Mouse (Mus musculus) urinary bladder, postnatal 10 days (tissue): ENCODE data around the gene Eml5.

Source experiments
- DNase-seq: peaks from one replicate; pipeline ENCODE4 v3.0.0; 2022; ENCODE audit warnings: low spot score

Eml5 gene

GRCm38 (mm10) chr12:98833901-98834300 is 67.4 kb downstream of the Eml5 start:
- DNase-seq, result no peak

DNA sequence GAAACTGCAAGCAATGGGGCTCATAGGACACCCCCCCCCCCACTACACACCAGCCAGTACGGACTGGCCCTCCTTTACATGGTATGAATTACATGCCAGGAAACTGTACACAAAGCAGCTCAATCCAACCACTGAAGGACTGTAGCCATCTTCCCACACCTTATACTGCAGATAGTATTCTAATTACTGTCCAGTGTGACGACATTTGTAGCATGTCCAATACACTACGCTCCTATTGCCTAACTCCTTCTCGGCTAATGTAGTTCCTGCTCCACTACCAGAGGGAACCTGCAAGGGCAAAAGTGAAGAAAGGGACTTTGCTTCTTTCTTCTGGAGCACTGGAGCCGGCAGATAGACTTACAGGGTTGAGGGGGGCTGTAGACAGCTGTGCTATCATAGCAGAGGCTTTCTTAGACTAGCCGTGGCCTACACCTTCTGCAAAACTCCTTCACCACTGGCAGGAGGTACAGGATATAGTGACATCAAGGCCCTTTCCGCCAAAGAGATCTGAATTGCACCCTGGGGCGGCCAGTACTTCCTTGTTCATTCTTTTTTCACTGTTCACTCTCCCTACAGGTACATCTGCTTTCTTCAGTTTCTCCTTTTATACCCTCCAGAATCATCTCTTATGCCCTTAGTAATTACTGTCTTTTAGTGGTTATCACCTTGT is 68.2 kb downstream of the Eml5 start:
- no peak for DNase-seq

GRCm38 (mm10) chr12:98831122-98831521 is 70.2 kb downstream of the Eml5 start:
- no peak for DNase-seq

DNA sequence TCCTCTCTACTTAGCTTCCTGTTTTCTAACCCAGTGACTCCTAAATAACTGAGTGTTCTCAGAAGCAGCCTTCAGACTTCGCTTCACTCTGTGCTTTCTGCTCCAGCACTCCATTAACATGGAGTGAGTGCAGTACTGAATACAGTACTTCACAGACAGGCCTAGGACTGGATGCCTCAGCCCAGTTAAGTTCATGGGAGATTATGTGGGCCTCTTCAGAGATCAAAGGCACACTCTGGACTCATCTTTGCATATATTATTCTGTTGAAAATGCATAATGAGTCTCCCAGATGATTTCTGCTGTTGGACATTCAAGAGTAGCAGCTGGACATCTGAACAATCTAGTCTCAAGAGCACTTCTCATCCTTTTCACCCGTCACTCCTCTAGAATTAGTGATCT is 80.5 kb downstream of the Eml5 start:
- no peak for DNase-seq

DNA sequence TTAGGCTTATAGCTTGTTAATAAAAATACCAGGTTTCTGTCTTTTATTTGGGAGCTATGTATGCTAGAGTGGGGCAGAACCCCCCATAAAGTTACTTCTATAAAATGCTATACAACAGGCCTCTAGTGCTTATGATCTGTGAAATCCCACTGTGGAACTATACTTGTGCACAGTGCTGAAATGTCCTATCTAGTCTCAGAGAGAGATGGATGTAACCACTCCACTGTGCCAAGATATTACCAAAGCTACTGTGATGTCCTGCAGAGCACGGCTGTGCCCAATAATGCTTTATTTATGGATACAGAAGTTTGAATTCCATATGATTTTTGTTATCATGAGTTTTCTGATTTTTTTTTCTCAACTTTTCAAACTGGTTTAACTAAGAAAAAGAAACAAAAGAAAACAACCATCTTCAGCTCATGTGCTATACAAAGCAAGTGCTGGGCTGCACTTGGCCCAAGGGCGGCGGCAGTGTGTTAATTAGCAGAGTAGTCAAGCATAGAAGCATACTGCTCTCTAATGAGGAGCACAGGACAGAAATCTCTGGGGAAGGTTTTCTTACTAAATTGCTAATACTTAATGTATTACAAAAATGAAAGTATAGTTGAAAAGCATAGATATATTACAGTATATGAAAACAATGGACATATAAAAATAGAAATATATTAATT is 97.1 kb downstream of the Eml5 start:
- DNase-seq, result no peak

- no peak for DNase-seq
Measured at GRCm38 (mm10) chr12:98802245-98802644, 99.0 kb downstream of the Eml5 start.

GRCm38 (mm10) chr12:98800334-98800733 is 101.0 kb downstream of the Eml5 start:
- DNase-seq, result no peak

- DNase-seq, result no peak
Measured at GRCm38 (mm10) chr12:98795731-98796318, 105.5 kb downstream of the Eml5 start.

GRCm38 (mm10) chr12:98784251-98784650 is 117.0 kb downstream of the Eml5 start:
- DNase-seq, result no peak

GRCm38 (mm10) chr12:98779148-98779547 is 122.1 kb downstream of the Eml5 start:
- no peak for DNase-seq

DNA sequence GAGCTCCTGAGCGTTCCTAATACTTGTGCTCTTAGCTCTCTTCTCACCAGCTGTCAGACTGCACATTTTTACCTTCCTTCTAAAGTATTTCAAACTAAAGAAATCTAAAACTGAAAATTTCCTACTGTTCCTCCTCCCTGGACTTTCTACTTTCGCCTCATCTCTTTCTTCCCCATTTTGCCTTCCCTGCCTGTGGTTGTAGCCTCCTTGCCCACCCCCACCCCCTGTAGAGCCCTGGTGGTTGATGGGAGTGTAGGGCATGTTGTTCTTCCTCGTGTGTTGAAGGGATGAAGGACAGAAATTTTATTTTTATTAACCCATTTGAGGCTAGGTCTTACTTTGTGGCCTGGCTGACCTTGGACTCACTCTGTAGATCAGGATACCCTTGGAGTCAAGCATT is 123.8 kb downstream of the Eml5 start:
- no peak for DNase-seq

GRCm38 (mm10) chr12:98766241-98766640 is 135.0 kb downstream of the Eml5 start:
- no peak for DNase-seq

- no peak for DNase-seq
Measured at GRCm38 (mm10) chr12:98759700-98760099, 141.6 kb downstream of the Eml5 start.

GRCm38 (mm10) chr12:98757636-98758035 is 143.6 kb downstream of the Eml5 start:
- DNase-seq, result no peak

- DNase-seq, result no peak
Measured at GRCm38 (mm10) chr12:98747380-98747753, 153.9 kb downstream of the Eml5 start.

DNA sequence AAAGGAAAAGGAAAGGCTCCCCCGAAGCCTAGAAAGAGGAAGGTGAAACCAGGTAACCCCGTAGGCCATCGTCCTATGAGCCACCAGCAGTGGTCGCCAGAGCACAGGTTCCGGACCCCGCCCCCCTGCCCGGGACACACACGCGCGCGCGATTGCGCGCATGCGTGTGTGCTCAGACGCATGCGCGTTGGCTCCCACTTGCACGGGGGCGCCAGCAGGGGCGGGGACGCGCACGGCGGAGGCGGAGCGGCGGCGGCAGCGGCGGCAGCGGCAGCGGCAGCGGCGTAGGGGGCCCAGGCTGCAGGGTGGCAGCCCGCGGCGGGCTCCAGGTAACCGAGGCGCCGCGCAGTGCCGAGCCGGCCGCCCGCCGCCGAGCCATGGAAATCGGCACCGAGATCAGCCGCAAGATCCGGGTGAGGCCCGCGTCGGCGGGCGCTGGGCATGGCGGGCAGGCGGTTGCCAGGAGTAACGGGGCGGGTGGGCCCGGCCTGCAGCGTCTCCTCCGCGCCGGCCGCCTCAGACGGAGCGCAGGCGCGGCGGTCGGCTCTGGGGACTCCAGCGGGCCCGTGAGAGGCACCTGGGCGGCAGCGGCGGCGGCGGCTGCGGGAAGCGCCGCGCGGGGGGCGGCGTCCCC is 154.4 kb downstream of the Eml5 start, which contains the start of gene Zc3h14:
Gene Zc3h14, plus strand, starts transcription at position 219 of the 634 bp plus-strand sequence.
- peak; percentile 56 for DNase-seq

DNA sequence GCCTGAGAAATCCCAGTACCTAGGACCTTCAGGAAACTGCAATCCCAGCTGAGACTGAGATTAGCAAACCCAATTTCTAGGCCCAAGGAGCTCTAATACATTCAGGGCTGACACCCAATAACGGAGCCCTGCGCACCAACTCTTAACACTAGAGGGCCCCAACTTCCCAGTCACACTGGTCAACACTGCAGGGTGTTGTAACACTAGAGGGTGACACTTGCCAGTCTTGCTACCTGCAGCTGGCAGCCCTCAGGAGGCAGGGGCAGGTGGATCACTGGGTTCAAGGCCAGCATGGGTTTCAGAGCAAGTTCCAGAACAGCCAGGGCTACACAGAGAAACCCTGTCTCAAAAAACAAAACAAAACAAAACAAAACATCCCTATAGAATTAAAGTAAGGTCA is 155.2 kb downstream of the Eml5 start:
- no peak for DNase-seq

- no peak for DNase-seq
Measured at GRCm38 (mm10) chr12:98745626-98746025, 155.7 kb downstream of the Eml5 start.

- DNase-seq, result no peak
Measured at GRCm38 (mm10) chr12:98741011-98741501, 160.2 kb downstream of the Eml5 start.

- DNase-seq, result no peak
Measured at GRCm38 (mm10) chr12:98737801-98738350, 163.4 kb downstream of the Eml5 start.

DNA sequence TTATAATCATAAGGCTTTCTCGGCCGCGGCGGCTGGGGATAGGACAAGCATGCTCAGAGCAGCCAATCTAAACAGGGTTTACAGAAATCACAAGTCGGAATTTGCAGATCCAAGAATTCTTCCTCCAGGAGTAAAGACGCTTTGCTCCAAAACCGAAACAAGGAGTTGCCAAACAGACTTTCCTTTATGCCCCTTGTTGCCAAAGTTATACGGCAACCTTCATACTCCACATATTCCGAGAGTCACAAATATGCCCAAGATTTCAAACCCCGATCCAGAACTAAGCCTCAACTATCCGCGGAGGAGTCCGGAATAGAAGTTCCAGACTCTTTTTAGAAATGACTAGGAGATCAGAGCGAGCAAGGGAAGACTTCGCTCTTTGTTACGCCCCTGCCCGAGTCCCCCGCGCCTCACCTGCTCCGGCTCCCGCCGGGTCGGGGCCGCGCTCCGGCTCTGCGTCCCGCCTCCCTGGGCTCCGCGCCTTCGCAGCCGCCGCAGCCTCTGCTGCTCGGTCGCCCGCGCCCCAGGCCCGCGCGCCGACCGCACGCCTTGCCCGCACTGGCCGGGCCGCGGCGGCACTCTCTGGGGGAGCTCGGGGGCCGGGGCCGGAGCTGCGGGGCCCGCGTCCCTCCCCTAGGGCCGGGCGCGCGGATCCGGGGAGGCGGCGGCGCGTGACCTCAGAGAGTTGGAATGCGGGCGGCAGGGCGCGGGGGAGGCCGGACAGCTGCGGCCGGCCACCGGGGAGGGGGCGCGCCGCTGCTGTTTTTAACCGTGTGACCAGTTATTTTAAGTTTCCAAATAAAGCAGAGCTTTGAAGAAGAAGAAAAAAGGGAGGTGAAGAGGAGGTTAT is 164.1 kb downstream of the Eml5 start, which contains the start of gene Ptpn21:
Gene Ptpn21, minus strand, starts transcription at position 455 of the 850 bp plus-strand sequence.
- DNase-seq, result no peak
